Mouse (Mus musculus): Measurements from ENCODE around the gene Fcer1g.

Gene Fcer1g

DNA sequence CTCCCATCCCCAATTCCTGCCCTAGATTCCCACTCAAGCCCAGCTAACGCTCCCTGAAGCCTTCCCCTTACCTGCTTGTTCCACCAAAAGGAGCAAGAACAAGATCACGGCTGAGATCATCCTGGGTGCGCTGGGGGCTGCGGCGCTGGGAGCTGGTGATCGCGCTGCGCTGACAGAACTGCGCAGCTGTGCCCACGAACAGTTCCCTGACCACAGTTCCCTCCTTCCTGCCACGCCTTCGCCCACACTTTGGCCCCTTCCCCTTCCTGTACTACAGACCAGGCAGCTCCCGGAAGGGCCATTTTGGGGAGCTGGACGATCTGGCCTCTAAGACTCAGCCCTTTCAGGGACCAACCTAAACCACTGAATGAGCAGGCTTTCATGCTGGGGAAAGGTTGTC is at the start of gene Fcer1g:
Gene Fcer1g (minus strand): TSS at position 240 of the 400 bp plus-strand sequence.
- no peak for DNase-seq (ENCODE audit: low spot score in 2 of 2)

DNA sequence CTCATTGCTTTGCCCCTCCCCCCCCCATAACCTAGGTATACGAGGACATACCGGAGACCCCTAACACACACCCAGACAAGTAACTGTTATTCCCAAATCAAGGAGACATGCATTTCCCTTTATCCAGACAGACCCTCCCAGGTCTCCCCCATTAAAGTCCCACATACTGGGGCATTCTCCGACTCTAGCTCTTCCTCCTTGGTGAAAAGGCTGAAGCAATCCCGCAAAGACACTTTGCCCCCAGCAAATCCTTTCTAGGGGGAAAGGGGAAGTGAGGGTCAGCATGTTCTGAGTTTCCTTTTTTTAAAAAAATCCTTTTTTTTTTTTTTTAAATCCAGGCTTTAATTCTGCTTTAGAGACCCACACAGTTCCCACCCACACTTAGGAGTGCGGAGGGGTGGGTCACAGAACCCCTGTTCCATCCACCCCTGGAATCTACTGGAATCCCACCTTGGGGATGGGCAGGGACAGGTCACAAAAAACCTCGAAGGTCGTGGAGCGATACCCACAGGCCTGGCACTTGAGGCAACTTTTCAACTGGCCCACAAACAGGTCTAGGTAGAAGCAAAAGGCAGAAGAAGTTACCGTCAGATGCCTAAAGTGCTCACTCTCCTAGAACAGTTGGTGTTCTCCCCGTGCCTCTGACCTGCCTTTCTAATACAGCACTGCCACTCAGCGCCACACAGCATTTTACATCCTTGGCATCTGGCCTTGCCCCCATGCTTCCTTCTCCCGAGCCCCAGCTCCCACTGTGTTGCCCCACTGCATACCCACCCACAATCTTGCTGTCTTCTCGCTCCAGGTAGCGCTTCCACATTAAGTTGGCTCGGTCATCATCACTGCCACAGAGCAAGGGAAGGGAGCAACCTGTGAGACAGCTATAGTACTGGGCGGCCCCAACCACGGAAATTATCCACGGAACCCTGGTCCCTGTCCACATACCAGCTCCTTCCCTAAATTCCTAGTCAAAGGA is 49.3 kb upstream of the Fcer1g start:
- no peak for DNase-seq (ENCODE audit: low spot score in 2 of 2)

- DNase-seq (ENCODE audit: low spot score in 2 of 2) = no peak
These were observed 48.1 kb upstream of the Fcer1g start for GRCm38 (mm10) chr1:171282086-171282805.

- DNase-seq (ENCODE audit: low spot score in 2 of 2) = peak; percentile 81 to 82
These were observed 47.4 kb upstream of the Fcer1g start for GRCm38 (mm10) chr1:171281528-171281923.

- DNase-seq (ENCODE audit: low spot score in 2 of 2) = peak; percentile 92 to 96
These were observed 46.9 kb upstream of the Fcer1g start, which contains the start of gene Ppox for GRCm38 (mm10) chr1:171280916-171281527. Gene Ppox, minus strand, starts transcription at chr1:171281186.

GRCm38 (mm10) chr1:171280250-171280915 is 46.2 kb upstream of the Fcer1g start:
- no peak for DNase-seq (ENCODE audit: low spot score in 2 of 2)

DNA sequence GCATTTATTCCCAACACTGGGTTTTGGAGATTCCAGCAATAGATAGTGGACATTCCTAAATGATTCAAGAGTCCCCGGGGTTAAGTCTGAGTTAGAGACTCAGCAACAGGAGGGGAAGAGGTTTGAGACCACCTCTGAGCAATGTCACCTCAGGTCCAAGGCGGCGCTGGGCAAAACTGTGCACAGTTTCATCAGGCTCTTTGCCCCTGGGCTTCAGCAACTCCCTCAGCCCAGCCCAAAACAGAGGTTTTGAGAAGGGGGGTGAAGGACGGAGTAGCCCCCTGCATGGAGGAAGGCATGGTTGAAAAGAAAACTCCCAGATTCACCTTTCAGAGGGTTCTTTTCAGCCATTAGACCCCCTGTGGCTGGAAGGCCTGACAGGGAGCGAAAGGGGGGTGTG is 45.6 kb upstream of the Fcer1g start:
- no peak for DNase-seq (ENCODE audit: low spot score in 2 of 2)

DNA sequence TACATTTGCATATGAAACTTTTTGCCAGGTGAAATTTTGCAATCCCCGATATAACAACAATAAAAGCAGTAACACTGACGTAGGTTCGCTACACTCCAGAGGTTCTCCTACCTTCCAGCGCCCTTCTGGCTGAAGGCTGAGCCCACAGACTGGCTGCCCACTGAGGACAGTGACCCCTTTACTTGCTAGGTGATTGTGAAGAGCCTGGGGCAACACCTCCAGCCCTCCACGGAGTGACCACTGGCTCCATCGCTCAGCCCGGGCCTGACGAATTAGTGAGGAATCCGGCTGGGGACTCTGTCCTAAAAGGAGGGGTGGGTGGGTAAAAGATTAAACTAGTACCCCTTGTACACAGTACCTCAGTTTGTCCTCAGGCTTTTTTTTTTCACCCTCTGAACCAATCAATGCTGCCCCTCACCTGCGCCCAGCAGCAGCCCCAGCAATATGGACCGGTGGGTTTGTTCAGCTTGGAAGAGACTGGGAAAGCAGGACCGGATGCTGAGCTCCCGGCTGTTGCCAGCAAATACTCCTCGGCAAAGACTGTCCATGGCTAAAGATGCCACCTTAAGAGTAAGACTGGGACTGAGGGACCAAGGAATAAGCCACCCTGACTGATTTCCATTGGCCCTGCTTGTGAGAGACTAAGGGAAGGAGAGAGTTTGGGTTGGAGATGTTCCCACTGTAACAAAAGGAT is 45.0 kb upstream of the Fcer1g start:
- DNase-seq (ENCODE audit: low spot score in 2 of 2) = no peak

DNA sequence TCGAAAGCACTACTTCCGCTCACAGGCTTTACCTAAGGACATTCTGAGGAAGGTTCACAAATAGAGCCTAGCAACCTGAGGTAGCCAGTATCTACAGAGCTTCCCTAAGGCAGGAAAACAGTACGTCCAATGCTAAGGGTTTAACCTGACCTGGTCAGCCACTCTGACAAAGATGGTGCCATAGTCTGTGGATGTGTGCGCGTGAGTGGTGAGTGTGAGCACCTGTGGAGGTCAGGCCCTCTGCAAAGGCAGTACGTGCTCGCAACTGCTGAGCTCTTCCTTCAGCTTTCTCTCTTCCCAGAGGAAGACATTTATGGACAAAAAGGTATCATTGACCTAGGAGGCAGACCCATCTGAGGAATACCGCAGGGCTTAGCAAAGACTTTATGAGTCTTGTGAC is 44.3 kb upstream of the Fcer1g start:
- no peak for DNase-seq (ENCODE audit: low spot score in 2 of 2)

- no peak for DNase-seq (ENCODE audit: low spot score in 2 of 2)
These were observed 43.6 kb upstream of the Fcer1g start for GRCm38 (mm10) chr1:171277736-171278135.

- DNase-seq (ENCODE audit: low spot score in 2 of 2) = no peak
These were observed 42.1 kb upstream of the Fcer1g start for GRCm38 (mm10) chr1:171276110-171276748.

DNA sequence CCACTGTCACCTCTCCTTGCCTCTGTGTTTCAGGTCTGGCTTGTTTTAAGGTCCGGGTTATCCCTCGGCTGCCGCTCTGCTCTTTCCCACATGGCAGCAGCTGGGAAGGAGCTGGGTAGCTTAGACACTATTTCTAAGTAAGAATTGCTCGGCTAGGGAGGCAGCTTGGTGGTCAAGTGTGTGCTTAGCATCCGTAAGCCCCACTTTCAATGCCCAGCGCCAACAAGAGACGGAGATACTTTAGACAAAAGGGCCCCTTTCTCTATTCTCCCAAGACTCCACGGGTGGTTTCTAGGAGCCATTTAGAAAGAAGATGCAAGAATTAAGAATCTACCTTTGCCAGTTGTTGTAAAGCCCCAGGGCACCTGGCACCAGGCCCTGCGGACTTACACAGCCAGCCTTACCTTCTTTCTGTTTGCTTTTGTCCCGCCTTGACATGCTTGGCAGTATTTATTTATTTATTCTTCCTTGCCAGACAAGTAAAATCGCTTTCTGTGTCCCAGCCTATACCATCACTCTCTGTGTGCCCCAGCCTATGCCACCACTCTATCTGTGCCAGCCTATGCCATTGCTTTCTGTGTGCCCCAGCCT is 41.1 kb upstream of the Fcer1g start:
- no peak for DNase-seq (ENCODE audit: low spot score in 2 of 2)

DNA sequence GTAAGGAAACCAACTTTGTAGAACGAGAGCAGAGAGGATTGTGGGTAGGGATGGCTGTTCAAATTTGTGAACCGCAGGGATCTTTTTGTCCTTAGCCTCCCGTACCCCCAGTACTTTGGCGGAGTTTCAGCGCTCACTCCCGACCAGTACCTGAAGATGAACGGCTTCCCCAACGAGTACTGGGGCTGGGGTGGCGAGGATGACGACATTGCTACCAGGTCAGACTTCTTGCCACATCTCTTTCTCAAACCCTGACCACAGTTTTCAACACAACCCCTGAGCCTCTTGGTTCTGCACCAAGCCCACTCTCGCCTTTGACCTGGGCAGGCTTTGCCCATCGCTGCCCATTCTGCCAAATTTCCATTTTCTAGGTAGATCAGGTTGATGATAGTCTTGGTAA is 40.0 kb upstream of the Fcer1g start:
- no peak for DNase-seq (ENCODE audit: low spot score in 2 of 2)

GRCm38 (mm10) chr1:171272086-171272485 is 37.9 kb upstream of the Fcer1g start:
- no peak for DNase-seq (ENCODE audit: low spot score in 2 of 2)

DNA sequence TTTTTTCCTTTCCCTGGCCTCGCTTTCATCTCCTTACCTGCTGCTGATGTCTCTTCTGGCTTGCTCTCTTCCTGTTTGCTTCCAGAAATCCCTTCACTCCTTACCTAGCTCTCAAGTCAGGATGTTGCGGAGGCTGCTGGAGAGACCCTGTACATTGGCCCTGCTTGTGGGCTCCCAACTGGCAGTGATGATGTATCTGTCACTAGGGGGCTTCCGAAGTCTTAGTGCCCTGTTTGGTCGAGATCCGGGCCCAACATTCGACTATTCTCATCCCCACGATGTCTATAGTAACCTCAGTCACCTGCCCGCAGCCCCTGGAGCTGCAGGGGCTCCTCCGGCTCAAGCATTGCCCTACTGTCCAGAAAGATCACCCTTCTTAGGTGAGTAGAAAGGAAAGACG is 37.5 kb upstream of the Fcer1g start:
- DNase-seq (ENCODE audit: low spot score in 2 of 2) = no peak

DNA sequence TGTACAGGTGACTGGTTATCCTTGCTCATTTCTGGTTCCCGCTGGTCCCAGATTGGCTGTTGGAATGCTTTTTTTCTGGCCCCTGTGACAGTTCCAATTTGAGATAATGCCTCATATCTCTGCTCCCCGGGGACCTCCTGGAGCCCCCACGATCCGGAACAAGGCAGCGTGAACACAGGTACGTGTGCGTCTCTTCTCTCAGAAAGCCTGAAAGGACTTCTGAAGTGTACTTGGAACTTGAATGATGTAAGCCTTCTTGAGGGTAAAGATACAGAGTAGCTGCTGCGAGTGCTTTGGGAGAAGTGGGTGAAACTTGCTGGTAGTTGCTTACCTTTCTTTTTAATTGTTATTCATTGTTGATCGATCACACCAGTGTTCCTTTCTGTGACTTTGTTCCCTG is 37.0 kb upstream of the Fcer1g start:
- no peak for DNase-seq (ENCODE audit: low spot score in 2 of 2)

GRCm38 (mm10) chr1:171270573-171270900 is 36.4 kb upstream of the Fcer1g start:
- no peak for DNase-seq (ENCODE audit: low spot score in 2 of 2)

GRCm38 (mm10) chr1:171269848-171270572 is 35.8 kb upstream of the Fcer1g start, which contains the start of gene B4galt3:
Gene B4galt3, plus strand, starts transcription at chr1:171270328.
- DNase-seq (ENCODE audit: low spot score in 2 of 2) = peak; percentile 96

- no peak for DNase-seq (ENCODE audit: low spot score in 2 of 2)
These were observed 34.2 kb upstream of the Fcer1g start for GRCm38 (mm10) chr1:171268341-171268740.

Data from right cerebral cortex, adult 2 months (tissue).